Mouse (Mus musculus) MEL (cell line): Measurements from ENCODE around the gene Ccdc40. TPM values are rescaled to one million over a fixed set of nuclear protein-coding genes. Genes with fewer than 3 reads are reported as not detected.

Experiments used
- DNase-seq: peaks from one replicate; pipeline ENCODE4 v3.0.0; 2011; ENCODE audit warnings: low read depth, low spot score
- H3K27ac ChIP-seq: 2 replicates; pipeline ENCODE4 v1.5.1; 2012; ENCODE audit warnings: low read depth, mild to moderate bottlenecking, control low read depth, low read length, moderate library complexity; ENCODE audit not compliant: control insufficient read depth
- H3K27me3 ChIP-seq, 2 experiments: fragments of 150-350 bp in 1 of 2; sonication (generic) in 1 of 2; 2 replicates each; pipeline ENCODE4 v1.6.1; 2012; ENCODE audit warnings: low read length in 2 of 2, mild to moderate bottlenecking in 2 of 2, improper control_type of control experiment in 1 of 2, moderate library complexity in 1 of 2; ENCODE audit not compliant: insufficient read depth in 2 of 2, control insufficient read depth in 1 of 2
- H3K36me3 ChIP-seq, 2 experiments: 2 replicates each; pipeline ENCODE4 v1.6.1; 2012 to 2014; ENCODE audit warnings: low read length in 2 of 2, improper control_type of control experiment in 1 of 2, inconsistent platforms in 1 of 2, mild to moderate bottlenecking in 1 of 2; ENCODE audit not compliant: insufficient read depth in 2 of 2, control insufficient read depth in 1 of 2
- H3K4me1 ChIP-seq, 2 experiments: fragments of 150-350 bp in 1 of 2; sonication (generic) in 1 of 2; 2 replicates each; pipeline ENCODE4 v1.6.1; 2012; ENCODE audit warnings: low read length in 2 of 2, improper control_type of control experiment in 1 of 2, mild to moderate bottlenecking in 1 of 2; ENCODE audit not compliant: insufficient read depth in 2 of 2, control insufficient read depth in 1 of 2
- H3K4me3 ChIP-seq, 2 experiments: fragments of 150-350 bp in 1 of 2; sonication (generic) in 1 of 2; 2 replicates each; pipeline ENCODE4 v1.5.1; 2012; ENCODE audit warnings: low read depth in 2 of 2, low read length in 2 of 2, mild to moderate bottlenecking in 2 of 2, moderate library complexity in 2 of 2, control low read depth in 1 of 2, improper control_type of control experiment in 1 of 2; ENCODE audit not compliant: control insufficient read depth in 1 of 2, insufficient read depth in 1 of 2
- H3K79me2 ChIP-seq: 2 replicates; pipeline ENCODE4 v1.6.1; 2012; ENCODE audit warnings: mild to moderate bottlenecking, low read length, moderate library complexity; ENCODE audit not compliant: control insufficient read depth, poor library complexity, insufficient read depth
- H3K9ac ChIP-seq: 2 replicates; pipeline ENCODE4 v1.6.1; 2012; ENCODE audit warnings: low read depth, mild to moderate bottlenecking, control low read depth, low read length, moderate library complexity; ENCODE audit not compliant: control insufficient read depth, poor library complexity, severe bottlenecking
- H3K9me3 ChIP-seq: fragments of 150-350 bp; sonication (generic); replicated peaks from 2 replicates; pipeline ENCODE4 v1.6.1; 2012; ENCODE audit warnings: mild to moderate bottlenecking, low read length, improper control_type of control experiment, moderate library complexity; ENCODE audit not compliant: insufficient read depth
- CHD1 ChIP-seq: IDR thresholded peaks from 2 replicates; pipeline ENCODE4 v1.6.1; 2012; ENCODE audit warnings: low read depth, mild to moderate bottlenecking, inconsistent platforms, low read length, improper control_type of control experiment
- CHD2 ChIP-seq: IDR thresholded peaks from 2 replicates; pipeline ENCODE4 v1.6.1; 2011; ENCODE audit warnings: low read length, improper control_type of control experiment
- ELF1 ChIP-seq: IDR thresholded peaks from 2 replicates; pipeline ENCODE4 v1.6.1; 2014; ENCODE audit warnings: low read depth, mild to moderate bottlenecking, inconsistent platforms, low read length, improper control_type of control experiment, moderate library complexity
- ETS1 ChIP-seq: IDR thresholded peaks from 2 replicates; pipeline ENCODE4 v1.6.1; 2012; ENCODE audit warnings: low read depth, mild to moderate bottlenecking, inconsistent platforms, low read length, improper control_type of control experiment, moderate library complexity
- HCFC1 ChIP-seq: IDR thresholded peaks from 2 replicates; pipeline ENCODE4 v1.6.1; 2012; ENCODE audit warnings: low read depth, mild to moderate bottlenecking, inconsistent platforms, low read length, improper control_type of control experiment, moderate library complexity
- JUND ChIP-seq: IDR thresholded peaks from 2 replicates; pipeline ENCODE4 v1.6.1; 2011; ENCODE audit warnings: low read depth, mild to moderate bottlenecking, improper control_type of control experiment, low read length
- MAFK ChIP-seq: IDR thresholded peaks from 2 replicates; pipeline ENCODE4 v1.6.1; 2011; ENCODE audit warnings: low read depth, mild to moderate bottlenecking, low read length, improper control_type of control experiment, borderline replicate concordance
- MAX ChIP-seq: IDR thresholded peaks from 2 replicates; pipeline ENCODE4 v1.6.1; 2011; ENCODE audit warnings: low read length, improper control_type of control experiment
- MAZ ChIP-seq: IDR thresholded peaks from 2 replicates; pipeline ENCODE4 v1.6.1; 2012; ENCODE audit warnings: low read depth, mild to moderate bottlenecking, inconsistent platforms, low read length, improper control_type of control experiment
- MEF2A ChIP-seq: IDR thresholded peaks from 2 replicates; pipeline ENCODE4 v1.6.1; 2014; ENCODE audit warnings: low read depth, mild to moderate bottlenecking, inconsistent platforms, low read length, improper control_type of control experiment; ENCODE audit not compliant: poor library complexity, insufficient replicate concordance, severe bottlenecking; ENCODE audit errors: extremely low read depth
- MXI1 ChIP-seq: IDR thresholded peaks from 2 replicates; pipeline ENCODE4 v1.6.1; 2011; ENCODE audit warnings: mild to moderate bottlenecking, low read depth, low read length, improper control_type of control experiment
- MYB ChIP-seq: IDR thresholded peaks from 2 replicates; pipeline ENCODE4 v1.6.1; 2011; ENCODE audit warnings: mild to moderate bottlenecking, low read depth, low read length, improper control_type of control experiment
- MYC ChIP-seq: IDR thresholded peaks from 2 replicates; pipeline ENCODE4 v1.6.1; 2011; ENCODE audit warnings: low read depth, mild to moderate bottlenecking, low read length, improper control_type of control experiment, moderate library complexity
- NELFE ChIP-seq: IDR thresholded peaks from 2 replicates; pipeline ENCODE4 v1.6.1; 2011; ENCODE audit warnings: low read depth, low read length, improper control_type of control experiment
- NRF1 ChIP-seq: IDR thresholded peaks from 2 replicates; pipeline ENCODE4 v1.6.1; 2014; ENCODE audit warnings: low read depth, mild to moderate bottlenecking, inconsistent platforms, low read length, improper control_type of control experiment, moderate library complexity; ENCODE audit not compliant: poor library complexity, insufficient read depth, severe bottlenecking
- POLR2A ChIP-seq, 2 experiments: IDR thresholded peaks; 2 replicates each; pipeline ENCODE4 v1.6.1; 2011 to 2012; ENCODE audit warnings: low read length in 2 of 2, mild to moderate bottlenecking in 2 of 2, control low read depth in 1 of 2, improper control_type of control experiment in 1 of 2, low read depth in 1 of 2, moderate library complexity in 1 of 2; ENCODE audit not compliant: control insufficient read depth in 1 of 2, insufficient read depth in 1 of 2, poor library complexity in 1 of 2
- POLR2AphosphoS2 ChIP-seq: IDR thresholded peaks from 2 replicates; pipeline ENCODE4 v1.6.1; 2011; ENCODE audit warnings: low read length, improper control_type of control experiment
- POLR2AphosphoS5 ChIP-seq: IDR thresholded peaks from 2 replicates; pipeline ENCODE4 v1.6.1; 2012; ENCODE audit warnings: low read depth, borderline replicate concordance, mild to moderate bottlenecking, inconsistent platforms, low read length, moderate library complexity, mixed read lengths
- RAD21 ChIP-seq: IDR thresholded peaks from 2 replicates; pipeline ENCODE4 v1.6.1; 2011; ENCODE audit warnings: mild to moderate bottlenecking, low read depth, low read length, improper control_type of control experiment
- RCOR1 ChIP-seq: IDR thresholded peaks from 2 replicates; pipeline ENCODE4 v1.6.1; 2012; ENCODE audit warnings: low read depth, mild to moderate bottlenecking, inconsistent platforms, low read length, improper control_type of control experiment
- SIN3A ChIP-seq: IDR thresholded peaks from 2 replicates; pipeline ENCODE4 v1.6.1; 2012; ENCODE audit warnings: low read length, improper control_type of control experiment, inconsistent platforms
- TAL1 ChIP-seq: IDR thresholded peaks from 2 replicates; pipeline ENCODE4 v1.6.1; 2012; ENCODE audit warnings: mild to moderate bottlenecking, inconsistent platforms, low read length, moderate library complexity, mixed read lengths
- TBP ChIP-seq: IDR thresholded peaks from 2 replicates; pipeline ENCODE4 v1.8.0; 2011; ENCODE audit warnings: low read depth, low read length, improper control_type of control experiment
- TCF12 ChIP-seq: IDR thresholded peaks from 2 replicates; pipeline ENCODE4 v1.6.1; 2014; ENCODE audit warnings: low read depth, mild to moderate bottlenecking, inconsistent platforms, low read length, improper control_type of control experiment, moderate library complexity
- USF1 ChIP-seq: IDR thresholded peaks from 2 replicates; pipeline ENCODE4 v1.6.1; 2014; ENCODE audit warnings: low read depth, mild to moderate bottlenecking, inconsistent platforms, low read length, improper control_type of control experiment, moderate library complexity
- USF2 ChIP-seq, 2 experiments: IDR thresholded peaks; 2 replicates each; pipeline ENCODE4 v1.6.1; 2011 to 2012; ENCODE audit warnings: improper control_type of control experiment in 2 of 2, low read length in 2 of 2, borderline replicate concordance in 1 of 2, inconsistent platforms in 1 of 2, low read depth in 1 of 2, mild to moderate bottlenecking in 1 of 2; ENCODE audit not compliant: insufficient read depth in 1 of 2
- ZKSCAN1 ChIP-seq: IDR thresholded peaks from 2 replicates; pipeline ENCODE4 v1.6.1; 2012; ENCODE audit warnings: low read depth, mild to moderate bottlenecking, inconsistent platforms, low read length, improper control_type of control experiment, moderate library complexity
- ZMIZ1 ChIP-seq: IDR thresholded peaks from 2 replicates; pipeline ENCODE4 v1.6.1; 2012; ENCODE audit warnings: low read depth, mild to moderate bottlenecking, inconsistent platforms, low read length, improper control_type of control experiment, moderate library complexity
- ZNF384 ChIP-seq: IDR thresholded peaks from 2 replicates; pipeline ENCODE4 v1.6.1; 2012; ENCODE audit warnings: low read depth, mild to moderate bottlenecking, inconsistent platforms, low read length, improper control_type of control experiment
- polyA plus RNA-seq, 2 experiments: library from polyadenylated mRNA; stranded (reverse) in 1 of 2; unstranded in 1 of 2; fragments of >175 nt in 1 of 2; fragments of >200 nt in 1 of 2; gene quantifications; 2 replicates each; pipeline versions ENCODE4 v1.2.1 to v1.2.4; 2012; ENCODE audit warnings: low replicate concordance in 2 of 2, low read depth in 1 of 2; ENCODE audit not compliant: insufficient read length in 2 of 2, insufficient read depth in 1 of 2, missing spikeins in 1 of 2
- total RNA-seq: library from RNA; depleted of rRNA; stranded (reverse); fragments of 300-350 nt; gene quantifications from 2 replicates; pipeline ENCODE4 v1.2.3, GENCODE M21; 2012

The Ccdc40 gene
- total and polyA plus RNA-seq, 3 experiments, result 0.46 to 1.9 TPM; not detected in 1

- H3K4me3 ChIP-seq, result peak overlapping the region; percentile 60 to 63
- no peaks in the 10 kb centered on the region for H3K79me2 ChIP-seq
- peak overlapping the region; percentile 89 for H3K27ac ChIP-seq
- H3K4me1 ChIP-seq, result peaks cover 0 to 8% of the 10 kb centered on the region in 2 experiments; a peak in 3 of 4 replicates
- no peaks in the 10 kb centered on the region for H3K27me3 ChIP-seq
- peak overlapping the region; percentile 55 for H3K9ac ChIP-seq
- no peaks in the 10 kb centered on the region for H3K9me3 ChIP-seq
- H3K36me3 ChIP-seq, result no peaks in the 10 kb centered on the region
- peak; percentile 31; the same call in 1 of the 2 replicates for TF ChIP-seq TBP
- TF ChIP-seq MAZ, result no peak
- TF ChIP-seq ELF1, result 0 out of 2 replicates have a peak, but pooled peaks have one; percentile 6
- no peak for TF ChIP-seq POLR2AphosphoS2
- no peak for TF ChIP-seq RCOR1
- TF ChIP-seq USF1, result no peak
- no peak for TF ChIP-seq JUND
- TF ChIP-seq ZKSCAN1, result no peak
- 0 out of 2 replicates have a peak, but pooled peaks have one; percentile 39 for TF ChIP-seq CHD1
- no peak for TF ChIP-seq MEF2A
- DNase-seq, result no peak
Measured at GRCm38 (mm10) chr11:119258216-119258571, 29.8 kb downstream of the Ccdc40 start.

GRCm38 (mm10) chr11:119258572-119259322 lies 30.4 kb downstream of the Ccdc40 start:
- Histone ChIP-seq H3K27me3 (no peaks in the 10 kb centered on the region), H3K4me3 (peak overlapping the region; percentile 60 to 63), H3K36me3 (no peaks in the 10 kb centered on the region), H3K4me1 (peaks cover 0 to 8% of the 10 kb centered on the region in 2 experiments; a peak in 3 of 4 replicates), H3K9me3 (no peaks in the 10 kb centered on the region), H3K27ac (peak overlapping the region; percentile 89), H3K9ac (peak overlapping the region; percentile 65), H3K79me2 (no peaks in the 10 kb centered on the region)
- peak; percentile 97 for DNase-seq
- TF ChIP-seq RCOR1, result peak; percentile 69
- TF ChIP-seq MAX, result peak; percentile 94
- TF ChIP-seq ETS1, result peak; percentile 75
- TF ChIP-seq ZNF384, result no peak
- TF ChIP-seq USF2 (IDR thresholded peaks at IDR 0.05; ENCODE audit: borderline replicate concordance in 1 of 2, insufficient read depth in 1 of 2, low read depth in 1 of 2, low read length in 2 of 2), result peak; percentile 73 to 94; a peak in 3 of 4 replicates
- TF ChIP-seq NELFE, result peak; percentile 85
- peak; percentile 87 for TF ChIP-seq SIN3A
- TF ChIP-seq ZMIZ1, result peak; percentile 99
- peak; percentile 63 for TF ChIP-seq POLR2AphosphoS5
- peak; percentile 92 for TF ChIP-seq MXI1
- peak; percentile 98 for TF ChIP-seq USF1
- peak; percentile 67 to 86 for TF ChIP-seq POLR2A (IDR thresholded peaks at IDR 0.05; ENCODE audit: control insufficient read depth in 1 of 2, insufficient read depth in 1 of 2, low read depth in 1 of 2, low read length in 2 of 2, poor library complexity in 1 of 2)
- TF ChIP-seq MAFK, result no peak
- peak; percentile 86 for TF ChIP-seq MYC
- TF ChIP-seq ELF1, result no peak; the same call in none of the 2 replicates
- TF ChIP-seq POLR2AphosphoS2, result peak; percentile 93
- no peak; the same call in none of the 2 replicates for TF ChIP-seq HCFC1
- no peak for TF ChIP-seq CHD2
- TF ChIP-seq RAD21, result no peak
- TF ChIP-seq MYB, result no peak
- TF ChIP-seq TCF12, result 0 out of 2 replicates have a peak, but pooled peaks have one; percentile 58
- TF ChIP-seq TAL1, result no peak
- peak; percentile 96 for TF ChIP-seq NRF1
- peak; percentile 49; the same call in 1 of the 2 replicates for TF ChIP-seq MAZ
